Mouse (Mus musculus): Measurements from ENCODE around the gene Macrod2. TPM values are rescaled to one million over a fixed set of nuclear protein-coding genes. Genes with fewer than 3 reads are reported as not detected.

Macrod2 gene
- polyA plus RNA-seq, 1 experiment from 2014 or later = 34.2 TPM

GRCm38 (mm10) chr2:141416855-141417544 lies 1021.9 kb downstream of the Macrod2 start:
- H3K27ac ChIP-seq = no peak overlapping the region
- no peaks in the 10 kb centered on the region for H3K9me3 ChIP-seq
- no peaks in the 10 kb centered on the region for H3K4me1 ChIP-seq
- no peak overlapping the region for H3K4me3 ChIP-seq
- 75% methylated on average over 8 of the region's 8 CpGs for WGBS
- H3K36me3 ChIP-seq (replicated peaks) = no peaks in the 10 kb centered on the region
- no peak for DNase-seq (ENCODE audit: extremely low spot score, low spot score)
- H3K27me3 ChIP-seq (ENCODE audit: poor library complexity, severe bottlenecking) = no peaks in the 10 kb centered on the region

GRCm38 (mm10) chr2:141419806-141420205 lies 1024.7 kb downstream of the Macrod2 start:
- 95% methylated on average over 1 of the region's 1 CpGs for WGBS
- Histone ChIP-seq H3K27me3 (ENCODE audit: poor library complexity, severe bottlenecking) (no peaks in the 10 kb centered on the region), H3K27ac (no peak overlapping the region), H3K36me3 (replicated peaks) (no peaks in the 10 kb centered on the region), H3K9me3 (no peaks in the 10 kb centered on the region), H3K4me3 (no peak overlapping the region), H3K4me1 (no peaks in the 10 kb centered on the region)
- no peak for DNase-seq (ENCODE audit: extremely low spot score, low spot score)

GRCm38 (mm10) chr2:141434084-141434483 lies 1039.0 kb downstream of the Macrod2 start:
- Histone ChIP-seq H3K4me3 (no peak overlapping the region), H3K27ac (no peak overlapping the region), H3K36me3 (replicated peaks) (no peaks in the 10 kb centered on the region), H3K4me1 (peaks cover 7% of the 10 kb centered on the region; the same call in 1 of the 2 replicates), H3K27me3 (ENCODE audit: poor library complexity, severe bottlenecking) (no peaks in the 10 kb centered on the region), H3K9me3 (no peaks in the 10 kb centered on the region)
- no peak for DNase-seq (ENCODE audit: extremely low spot score, low spot score)
- 91% methylated on average over 5 of the region's 5 CpGs for whole genome bisulfite sequencing

- Histone ChIP-seq H3K36me3 (replicated peaks) (no peaks in the 10 kb centered on the region), H3K9me3 (no peaks in the 10 kb centered on the region), H3K4me3 (no peak overlapping the region), H3K4me1 (peaks cover 7% of the 10 kb centered on the region; the same call in 1 of the 2 replicates), H3K27me3 (ENCODE audit: poor library complexity, severe bottlenecking) (no peaks in the 10 kb centered on the region), H3K27ac (no peak overlapping the region)
- DNase-seq (ENCODE audit: extremely low spot score, low spot score) = no peak
- WGBS = 85% methylated on average over 16 of the region's 16 CpGs
Measured at GRCm38 (mm10) chr2:141434731-141435570, 1039.8 kb downstream of the Macrod2 start.

GRCm38 (mm10) chr2:141441896-141442295 lies 1046.8 kb downstream of the Macrod2 start:
- Histone ChIP-seq H3K36me3 (replicated peaks) (no peaks in the 10 kb centered on the region), H3K27me3 (ENCODE audit: poor library complexity, severe bottlenecking) (no peaks in the 10 kb centered on the region), H3K4me3 (no peak overlapping the region), H3K4me1 (no peaks in the 10 kb centered on the region), H3K9me3 (no peaks in the 10 kb centered on the region), H3K27ac (no peak overlapping the region)
- DNase-seq (ENCODE audit: extremely low spot score, low spot score) = no peak
- WGBS = 85% methylated on average over 2 of the region's 2 CpGs

- Histone ChIP-seq H3K4me1 (0 out of 2 replicates have a peak, but pooled peaks cover 4% of the 10 kb centered on the region), H3K36me3 (replicated peaks) (no peaks in the 10 kb centered on the region), H3K4me3 (no peak overlapping the region), H3K9me3 (no peaks in the 10 kb centered on the region), H3K27me3 (ENCODE audit: poor library complexity, severe bottlenecking) (no peaks in the 10 kb centered on the region), H3K27ac (no peak overlapping the region)
- WGBS = 77% methylated on average over 2 of the region's 2 CpGs
- no peak for DNase-seq (ENCODE audit: extremely low spot score, low spot score)
Measured at GRCm38 (mm10) chr2:141449078-141449680, 1054.1 kb downstream of the Macrod2 start.

GRCm38 (mm10) chr2:141463946-141464345 lies 1068.8 kb downstream of the Macrod2 start:
- Histone ChIP-seq H3K27me3 (ENCODE audit: poor library complexity, severe bottlenecking) (no peaks in the 10 kb centered on the region), H3K36me3 (replicated peaks) (no peaks in the 10 kb centered on the region), H3K9me3 (no peaks in the 10 kb centered on the region; the same call in 1 of the 2 replicates), H3K4me3 (no peak overlapping the region), H3K4me1 (0 out of 2 replicates have a peak, but pooled peaks cover 3% of the 10 kb centered on the region), H3K27ac (no peak overlapping the region)
- no peak for DNase-seq (ENCODE audit: extremely low spot score, low spot score)
- WGBS = 96% methylated on average over 1 of the region's 1 CpGs

- no peak overlapping the region for H3K4me3 ChIP-seq
- no peaks in the 10 kb centered on the region for H3K9me3 ChIP-seq
- no peaks in the 10 kb centered on the region for H3K36me3 ChIP-seq (replicated peaks)
- no peak overlapping the region for H3K27ac ChIP-seq
- peaks cover 9% of the 10 kb centered on the region for H3K4me1 ChIP-seq
- WGBS = 96% methylated on average over 1 of the region's 1 CpGs
- no peak for DNase-seq (ENCODE audit: extremely low spot score, low spot score)
- 0 out of 2 replicates have a peak, but pooled peaks cover 4% of the 10 kb centered on the region for H3K27me3 ChIP-seq (ENCODE audit: poor library complexity, severe bottlenecking)
Measured at GRCm38 (mm10) chr2:141472791-141473190, 1077.7 kb downstream of the Macrod2 start.

- WGBS = 77% methylated on average over 3 of the region's 3 CpGs
- 0 out of 2 replicates have a peak, but pooled peaks cover 4% of the 10 kb centered on the region for H3K27me3 ChIP-seq (ENCODE audit: poor library complexity, severe bottlenecking)
- H3K9me3 ChIP-seq = no peaks in the 10 kb centered on the region
- no peak overlapping the region for H3K27ac ChIP-seq
- no peak overlapping the region for H3K4me3 ChIP-seq
- no peak for DNase-seq (ENCODE audit: extremely low spot score, low spot score)
- no peaks in the 10 kb centered on the region for H3K36me3 ChIP-seq (replicated peaks)
- peaks cover 6% of the 10 kb centered on the region for H3K4me1 ChIP-seq
Measured at GRCm38 (mm10) chr2:141477585-141477984, 1082.5 kb downstream of the Macrod2 start.

GRCm38 (mm10) chr2:141490518-141490917 lies 1095.4 kb downstream of the Macrod2 start:
- Histone ChIP-seq H3K27ac (no peak overlapping the region), H3K4me1 (peaks cover 5% of the 10 kb centered on the region; the same call in 1 of the 2 replicates), H3K36me3 (replicated peaks) (no peaks in the 10 kb centered on the region), H3K9me3 (no peaks in the 10 kb centered on the region), H3K27me3 (ENCODE audit: poor library complexity, severe bottlenecking) (no peaks in the 10 kb centered on the region), H3K4me3 (no peak overlapping the region)
- WGBS = 65% methylated on average over 3 of the region's 3 CpGs
- no peak for DNase-seq (ENCODE audit: extremely low spot score, low spot score)

GRCm38 (mm10) chr2:141505451-141505850 lies 1110.3 kb downstream of the Macrod2 start:
- Histone ChIP-seq H3K36me3 (replicated peaks) (no peaks in the 10 kb centered on the region), H3K27me3 (ENCODE audit: poor library complexity, severe bottlenecking) (no peaks in the 10 kb centered on the region), H3K9me3 (no peaks in the 10 kb centered on the region), H3K4me3 (no peak overlapping the region), H3K4me1 (0 out of 2 replicates have a peak, but pooled peaks cover 8% of the 10 kb centered on the region), H3K27ac (no peak overlapping the region)
- 93% methylated on average over 3 of the region's 3 CpGs for whole genome bisulfite sequencing
- no peak for DNase-seq (ENCODE audit: extremely low spot score, low spot score)

GRCm38 (mm10) chr2:141507929-141508897 lies 1113.1 kb downstream of the Macrod2 start:
- 80% methylated on average over 9 of the region's 9 CpGs for WGBS
- Histone ChIP-seq H3K4me3 (no peak overlapping the region), H3K27ac (no peak overlapping the region), H3K9me3 (no peaks in the 10 kb centered on the region), H3K4me1 (0 out of 2 replicates have a peak, but pooled peaks cover 8% of the 10 kb centered on the region), H3K27me3 (ENCODE audit: poor library complexity, severe bottlenecking) (no peaks in the 10 kb centered on the region), H3K36me3 (replicated peaks) (no peaks in the 10 kb centered on the region)
- no peak for DNase-seq (ENCODE audit: extremely low spot score, low spot score)
